Mouse (Mus musculus) liver, embryonic 16.5 days (tissue): Measurements from ENCODE around the gene Gstm5. TPM values are rescaled to one million over a fixed set of nuclear protein-coding genes. Genes with fewer than 3 reads are reported as not detected.

Experiments used
- ATAC-seq: fragments of 200-750 bp; cut with Nextera tagmentation; 2 replicates; pipeline ENCODE4 v1.8.0; 2017; ENCODE audit warnings: low read depth, mild to moderate bottlenecking, moderate number of reproducible peaks, moderate library complexity
- H3K27ac ChIP-seq: fragments of 300-500 bp; sonication (generic); 2 replicates; pipeline ENCODE4 v1.5.1; 2014; ENCODE audit warnings: mild to moderate bottlenecking, low read length
- H3K27me3 ChIP-seq: fragments of 300-500 bp; sonication (generic); 2 replicates; pipeline ENCODE4 v1.6.1; 2014; ENCODE audit warnings: low read depth, low read length, mixed read lengths; ENCODE audit not compliant: control insufficient read depth, insufficient read depth
- H3K36me3 ChIP-seq: fragments of 300-500 bp; sonication (generic); 2 replicates; pipeline ENCODE4 v1.6.1; 2014; ENCODE audit warnings: mild to moderate bottlenecking; ENCODE audit not compliant: control insufficient read depth, insufficient read depth
- H3K4me1 ChIP-seq: fragments of 300-500 bp; sonication (generic); 2 replicates; pipeline ENCODE4 v1.6.1; 2014; ENCODE audit warnings: low read depth, low read length, mixed read lengths; ENCODE audit not compliant: control insufficient read depth
- H3K4me2 ChIP-seq: fragments of 300-500 bp; sonication (generic); 2 replicates; pipeline ENCODE4 v1.6.1; 2014; ENCODE audit warnings: low read depth, low read length, mixed read lengths
- H3K4me3 ChIP-seq: fragments of 300-500 bp; sonication (generic); 2 replicates; pipeline ENCODE4 v1.5.1; 2014; ENCODE audit warnings: low read depth, mild to moderate bottlenecking, low read length
- H3K9ac ChIP-seq: fragments of 300-500 bp; sonication (generic); 2 replicates; pipeline ENCODE4 v1.6.1; 2014; ENCODE audit warnings: low read depth, low read length
- H3K9me3 ChIP-seq: fragments of 300-500 bp; sonication (generic); replicated peaks from 2 replicates; pipeline ENCODE4 v1.6.1; 2016; ENCODE audit warnings: low read length; ENCODE audit not compliant: control insufficient read depth
- WGBS: fragments of 180-500 bp; shearing (Covaris S2); extraction: QIAGEN DNeasy Blood & Tissue Kit; methylation state at CpG from one replicate; pipeline ENCODE4 v1.1.7; 2014; ENCODE audit not compliant: insufficient replicate concordance; 5-methylcytosine and 5-hydroxymethylcytosine counted together
- polyA plus RNA-seq: library from polyadenylated mRNA; unstranded; fragments of >200 nt; fragmentation: Nextera tagmentation; extraction: Ambion mirVana; gene quantifications from 2 replicates; pipeline ENCODE4 v1.2.1, GENCODE M21; 2015

Gene Gstm5
- polyA plus RNA-seq: 170 and 181 TPM in 2 replicates

DNA sequence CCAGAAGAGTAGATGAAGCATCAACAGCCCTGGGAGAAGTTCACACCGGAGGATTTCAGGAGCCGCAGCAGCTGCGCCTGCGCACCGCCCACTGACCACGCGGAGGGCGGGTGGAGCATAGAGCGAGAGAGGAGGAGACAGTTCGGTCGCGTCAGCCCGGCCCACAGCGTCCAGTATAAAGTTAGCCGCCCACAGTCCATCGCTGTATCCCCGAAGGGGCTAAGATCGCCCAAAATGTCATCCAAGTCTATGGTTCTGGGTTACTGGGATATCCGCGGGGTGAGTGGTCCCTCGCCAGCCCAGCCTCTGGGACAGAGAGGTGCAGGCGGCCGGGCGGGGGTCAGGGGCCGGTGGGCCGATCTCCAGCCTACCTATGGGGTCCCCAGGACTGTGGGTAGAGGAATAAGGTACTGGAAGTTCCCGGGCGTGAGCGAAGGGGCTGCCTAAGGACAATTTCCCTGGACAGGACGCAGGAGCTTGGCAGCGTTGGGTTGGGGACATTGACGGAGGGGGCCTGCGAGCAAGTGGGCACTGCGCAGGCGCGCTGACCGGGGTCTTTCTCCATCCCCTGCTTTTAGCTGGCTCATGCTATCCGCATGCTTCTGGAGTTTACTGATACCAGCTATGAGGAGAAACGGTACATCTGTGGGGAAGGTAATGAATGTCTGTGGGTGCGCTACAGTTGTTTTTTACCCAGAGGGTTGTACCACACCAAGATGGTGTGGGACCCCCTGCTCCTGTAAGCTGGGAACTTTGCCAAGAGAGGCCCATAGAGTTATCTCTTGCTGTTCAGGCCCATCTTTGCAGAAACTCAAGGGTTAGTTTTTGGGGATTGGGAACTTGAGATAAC lies at the start of gene Gstm5:
Gene Gstm5 (plus strand): TSS at position 102 of the 850 bp plus-strand sequence.
- H3K4me1 ChIP-seq: peaks cover 11% of the 10 kb centered on the region
- peak within 1 kb of the TSS; percentile 91 for H3K27ac ChIP-seq
- H3K36me3 ChIP-seq: no peaks in the 10 kb centered on the region
- peak within 1 kb of the TSS; percentile 88 for H3K9ac ChIP-seq
- no peaks in the 10 kb centered on the region for H3K9me3 ChIP-seq
- peak; percentile 94 for ATAC-seq
- H3K4me3 ChIP-seq: peak within 1 kb of the TSS; percentile 80
- H3K4me2 ChIP-seq: peak within 1 kb of the TSS; percentile 94
- no peaks in the 10 kb centered on the region for H3K27me3 ChIP-seq
- WGBS: 3% methylated on average over 40 of the region's 40 CpGs

DNA sequence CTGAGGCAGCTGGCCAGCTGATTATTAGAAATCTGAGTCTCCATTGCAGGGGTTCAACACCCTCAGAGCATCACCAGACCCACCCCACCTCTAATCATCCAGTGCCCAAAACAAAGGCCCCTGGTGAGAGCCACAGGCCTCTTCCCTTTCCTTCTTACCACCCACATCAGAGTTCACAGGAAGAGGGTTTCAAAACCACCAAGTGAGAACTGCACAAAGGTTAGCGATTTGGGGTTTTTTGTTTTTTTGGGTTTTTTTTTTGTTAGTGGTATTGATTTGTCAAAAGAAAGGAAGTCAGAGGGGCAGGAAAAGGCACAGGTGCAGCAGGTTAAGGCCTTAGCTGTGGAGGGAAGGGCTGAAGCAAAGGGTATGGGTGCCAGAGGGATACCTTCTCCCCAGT lies 49.4 kb upstream of the Gstm5 start:
- no peaks in the 10 kb centered on the region for H3K27me3 ChIP-seq
- H3K9me3 ChIP-seq: no peaks in the 10 kb centered on the region
- H3K9ac ChIP-seq: no peak overlapping the region
- no peak overlapping the region for H3K4me2 ChIP-seq
- no peak overlapping the region for H3K4me3 ChIP-seq
- WGBS: 8% methylated on average over 1 of the region's 1 CpGs
- H3K36me3 ChIP-seq: no peaks in the 10 kb centered on the region
- H3K4me1 ChIP-seq: peaks cover 13% of the 10 kb centered on the region
- no peak for ATAC-seq
- no peak overlapping the region for H3K27ac ChIP-seq

DNA sequence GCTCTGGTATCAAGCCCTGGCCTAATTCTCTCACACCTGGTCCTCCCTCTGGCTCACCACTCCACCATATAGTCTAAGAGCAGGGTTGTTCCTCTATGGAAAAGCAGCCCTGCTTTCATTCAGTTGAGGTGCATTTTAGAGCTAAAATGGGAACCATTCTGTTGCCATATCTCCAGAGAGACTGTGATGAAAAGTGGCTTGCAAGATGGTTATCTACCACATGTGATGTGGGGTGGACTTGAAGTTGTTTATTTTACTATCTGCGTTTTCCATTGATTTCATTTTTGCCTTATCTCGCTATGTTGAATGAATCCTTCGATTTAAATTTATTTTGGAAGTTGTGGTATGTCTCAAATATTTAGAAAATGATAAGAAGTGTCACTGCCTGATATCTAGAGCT lies 48.8 kb upstream of the Gstm5 start:
- no peak for ATAC-seq
- Histone ChIP-seq H3K9ac (no peak overlapping the region), H3K27me3 (no peaks in the 10 kb centered on the region), H3K4me2 (no peak overlapping the region), H3K36me3 (no peaks in the 10 kb centered on the region), H3K9me3 (no peaks in the 10 kb centered on the region), H3K4me3 (no peak overlapping the region), H3K27ac (no peak overlapping the region), H3K4me1 (peaks cover 13% of the 10 kb centered on the region)
- 26% methylated on average over 3 of the region's 3 CpGs for WGBS

DNA sequence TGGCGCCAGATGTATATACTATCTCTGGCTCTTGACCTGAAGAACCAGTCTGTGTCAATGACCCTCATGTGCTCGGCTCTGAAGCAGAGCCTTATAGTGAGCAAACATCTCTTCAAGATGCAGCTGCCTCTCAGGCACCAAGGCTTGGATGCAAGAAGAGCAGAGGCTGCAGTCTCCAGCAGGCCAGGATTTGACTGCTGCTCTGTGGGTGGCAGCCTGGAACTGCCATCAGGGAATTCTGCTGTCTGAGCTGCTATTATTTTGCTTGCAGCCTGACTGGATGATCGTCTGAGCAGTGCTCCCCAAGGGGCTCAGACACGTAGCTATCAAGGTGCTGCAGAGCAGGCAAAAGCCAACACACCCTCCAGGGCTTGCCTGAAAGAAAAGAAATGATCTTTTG lies 47.5 kb upstream of the Gstm5 start:
- ATAC-seq: no peak
- 52% methylated on average over 4 of the region's 4 CpGs for WGBS
- peaks cover 13% of the 10 kb centered on the region for H3K4me1 ChIP-seq
- no peaks in the 10 kb centered on the region for H3K36me3 ChIP-seq
- H3K4me3 ChIP-seq: no peak overlapping the region
- no peaks in the 10 kb centered on the region for H3K27me3 ChIP-seq
- H3K9ac ChIP-seq: no peak overlapping the region
- H3K27ac ChIP-seq: no peak overlapping the region
- no peak overlapping the region for H3K4me2 ChIP-seq
- H3K9me3 ChIP-seq: no peaks in the 10 kb centered on the region

DNA sequence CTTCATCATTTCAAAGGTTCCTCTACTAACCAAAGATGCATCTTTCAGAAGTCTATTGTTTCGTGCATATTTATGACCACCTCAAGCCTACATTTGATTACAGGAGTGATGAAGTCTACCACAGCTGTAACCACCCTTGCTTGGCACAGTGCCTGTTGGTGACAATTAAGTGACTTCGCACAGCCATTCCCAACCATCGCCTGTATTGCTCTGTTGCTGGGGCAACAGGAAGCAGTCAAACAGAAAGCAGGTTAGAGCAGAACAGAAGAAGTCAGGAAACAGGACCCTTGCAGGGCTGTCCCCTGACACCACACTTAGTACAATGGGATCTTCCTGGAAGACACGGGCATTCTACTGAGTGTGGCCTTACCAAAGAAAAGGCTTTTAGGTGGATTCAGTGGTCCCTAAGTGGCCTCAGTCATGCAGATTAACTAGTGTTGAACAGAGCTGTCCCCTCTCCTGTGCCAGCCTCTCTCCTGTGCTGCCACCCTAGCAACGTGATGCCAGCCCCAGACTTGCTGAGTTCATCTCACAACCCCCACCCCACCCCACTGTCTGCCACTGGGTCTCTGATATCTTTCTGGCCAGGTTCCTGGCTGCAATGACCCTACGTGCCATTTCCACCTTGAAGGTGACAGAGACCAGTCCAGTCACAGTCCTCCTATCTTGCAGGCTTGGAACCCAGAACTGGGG lies 46.5 kb upstream of the Gstm5 start:
- H3K36me3 ChIP-seq: no peaks in the 10 kb centered on the region
- peaks cover 13% of the 10 kb centered on the region for H3K4me1 ChIP-seq
- no peak overlapping the region for H3K4me2 ChIP-seq
- WGBS: 35% methylated on average over 6 of the region's 6 CpGs
- H3K27me3 ChIP-seq: no peaks in the 10 kb centered on the region
- H3K9me3 ChIP-seq: no peaks in the 10 kb centered on the region
- no peak overlapping the region for H3K9ac ChIP-seq
- ATAC-seq: no peak
- no peak overlapping the region for H3K27ac ChIP-seq
- H3K4me3 ChIP-seq: no peak overlapping the region

DNA sequence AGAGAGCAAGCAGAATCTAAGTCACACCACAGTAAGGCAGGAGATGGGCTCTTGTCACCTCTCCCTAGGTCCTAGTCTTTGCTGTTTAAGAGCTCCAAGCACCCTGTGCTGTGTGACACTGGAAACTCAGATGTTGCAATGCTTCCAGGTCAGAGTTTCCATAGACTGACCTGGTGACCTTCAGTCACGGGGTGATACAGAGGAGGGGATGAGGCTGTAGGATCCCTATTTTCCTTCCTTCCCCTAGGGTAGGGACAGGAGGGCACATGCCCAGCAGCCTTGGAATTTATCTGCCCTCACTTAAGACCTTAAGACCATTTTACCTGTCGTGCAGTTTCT lies 46.0 kb upstream of the Gstm5 start:
- 31% methylated on average over 2 of the region's 2 CpGs for WGBS
- Histone ChIP-seq H3K27me3 (no peaks in the 10 kb centered on the region), H3K36me3 (no peaks in the 10 kb centered on the region), H3K9me3 (no peaks in the 10 kb centered on the region), H3K9ac (no peak overlapping the region), H3K4me1 (peaks cover 13% of the 10 kb centered on the region), H3K4me3 (no peak overlapping the region), H3K27ac (no peak overlapping the region), H3K4me2 (no peak overlapping the region)
- ATAC-seq: peak; percentile 68

DNA sequence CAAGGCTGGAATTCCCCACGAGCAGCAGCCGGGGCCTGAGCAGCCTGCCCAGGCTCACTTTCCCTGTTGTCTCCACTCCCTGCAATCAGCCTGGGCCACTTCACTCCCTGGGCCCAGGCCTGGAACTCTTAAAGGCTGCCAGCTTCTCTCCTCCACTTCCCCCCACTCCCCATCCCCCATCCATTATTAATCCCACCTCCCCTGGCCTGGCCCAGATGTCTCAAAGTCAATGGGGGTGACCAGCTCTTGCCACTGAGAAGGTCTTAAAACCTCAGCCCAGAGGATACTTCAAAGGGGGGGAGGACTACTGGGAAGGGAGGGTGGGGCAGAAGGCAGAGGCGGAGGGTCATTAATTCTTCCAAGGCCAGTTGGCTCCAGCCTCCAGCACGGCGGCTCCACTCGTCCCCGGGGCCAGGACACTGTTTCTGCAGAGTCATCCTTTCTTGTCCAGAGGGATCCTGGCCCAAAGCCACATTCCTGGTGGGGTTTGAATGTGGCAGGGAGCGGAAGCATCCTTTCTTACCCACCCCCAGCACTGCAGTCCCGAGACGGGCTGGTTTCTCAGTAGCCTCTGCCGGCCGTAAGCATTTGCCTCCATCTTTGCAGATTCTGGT lies 45.1 kb upstream of the Gstm5 start:
- no peak overlapping the region for H3K9ac ChIP-seq
- ATAC-seq: peak; percentile 39; the same call in 1 of the 2 replicates
- no peaks in the 10 kb centered on the region for H3K27me3 ChIP-seq
- no peak overlapping the region for H3K4me2 ChIP-seq
- no peak overlapping the region for H3K4me3 ChIP-seq
- peaks cover 13% of the 10 kb centered on the region for H3K4me1 ChIP-seq
- 68% methylated on average over 12 of the region's 12 CpGs for WGBS
- H3K27ac ChIP-seq: no peak overlapping the region
- no peaks in the 10 kb centered on the region for H3K9me3 ChIP-seq
- no peaks in the 10 kb centered on the region for H3K36me3 ChIP-seq

DNA sequence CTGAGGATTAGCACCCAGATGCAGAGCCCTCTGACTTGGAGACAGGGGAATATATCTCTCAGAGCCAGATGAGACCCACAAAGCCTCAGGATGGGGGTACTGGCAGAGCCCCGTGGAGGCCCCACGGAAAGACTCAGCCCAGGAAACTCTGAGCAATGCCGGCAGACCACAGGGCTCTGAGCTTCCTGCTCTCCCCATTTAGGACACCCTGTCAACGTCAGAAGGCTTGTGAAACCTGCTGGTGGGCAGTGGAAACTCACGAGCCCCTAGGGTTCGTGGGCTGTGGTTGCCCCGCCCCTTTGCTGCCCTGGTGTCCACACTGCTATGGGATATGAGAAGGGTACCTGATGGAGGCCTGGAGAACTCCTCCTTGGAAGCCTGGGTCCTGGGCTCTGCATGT lies 42.8 kb upstream of the Gstm5 start:
- Histone ChIP-seq H3K4me3 (no peak overlapping the region), H3K4me2 (no peak overlapping the region), H3K27ac (no peak overlapping the region), H3K27me3 (no peaks in the 10 kb centered on the region), H3K4me1 (peaks cover 13% of the 10 kb centered on the region), H3K9ac (no peak overlapping the region), H3K9me3 (no peaks in the 10 kb centered on the region), H3K36me3 (no peaks in the 10 kb centered on the region)
- peak; percentile 26; the same call in 1 of the 2 replicates for ATAC-seq
- 12% methylated on average over 7 of the region's 7 CpGs for WGBS
